Mouse (Mus musculus) forebrain, embryonic 14.5 days (tissue): Measurements from ENCODE around the gene Dscaml1. TPM values are rescaled to one million over a fixed set of nuclear protein-coding genes. Genes with fewer than 3 reads are reported as not detected.
A peak's percentile ranks its signal among the peaks of the same experiment; 100 is the strongest.

ENCODE experiments used
- ATAC-seq: fragments of 200-750 bp; cut with Nextera tagmentation; 2 replicates; pipeline ENCODE4 v1.8.0; 2017; ENCODE audit warnings: mild to moderate bottlenecking, moderate library complexity
- DNase-seq: peaks from one replicate; pipeline ENCODE4 v3.0.0-alpha.2; 2015; ENCODE audit warnings: low spot score
- H3K27ac ChIP-seq: fragments of 300-500 bp; sonication (generic); 2 replicates; pipeline ENCODE4 v1.5.1; 2014; ENCODE audit warnings: low read depth, mild to moderate bottlenecking, control low read depth, low read length, moderate library complexity
- H3K27me3 ChIP-seq: fragments of 300-500 bp; sonication (generic); replicated peaks from 2 replicates; pipeline ENCODE4 v1.6.1; 2014; ENCODE audit warnings: low read length, control low read depth, mixed read lengths; ENCODE audit not compliant: control insufficient read depth, insufficient read depth
- H3K36me3 ChIP-seq: fragments of 300-500 bp; sonication (generic); 2 replicates; pipeline ENCODE4 v1.6.1; 2014; ENCODE audit warnings: low read length, control low read depth; ENCODE audit not compliant: control insufficient read depth, insufficient read depth
- H3K4me1 ChIP-seq: fragments of 300-500 bp; sonication (generic); 2 replicates; pipeline ENCODE4 v1.6.1; 2014; ENCODE audit warnings: antibody characterized with exemption, low read length, control low read depth; ENCODE audit not compliant: control insufficient read depth, insufficient read depth
- H3K4me2 ChIP-seq: fragments of 300-500 bp; sonication (generic); 2 replicates; pipeline ENCODE4 v1.6.1; 2014; ENCODE audit warnings: mild to moderate bottlenecking, control low read depth, low read length
- H3K4me3 ChIP-seq: fragments of 300-500 bp; sonication (generic); 2 replicates; pipeline ENCODE4 v1.5.1; 2014; ENCODE audit warnings: low read depth, low read length, control low read depth
- H3K9ac ChIP-seq: fragments of 300-500 bp; sonication (generic); 2 replicates; pipeline ENCODE4 v1.6.1; 2014; ENCODE audit warnings: mild to moderate bottlenecking, low read length, control low read depth, moderate library complexity
- H3K9me3 ChIP-seq: fragments of 300-500 bp; sonication (generic); replicated peaks from 2 replicates; pipeline ENCODE4 v1.6.1; 2016; ENCODE audit warnings: low read length, control low read depth, mixed read lengths; ENCODE audit not compliant: control insufficient read depth
- WGBS: fragments of 180-500 bp; shearing (Covaris S2); extraction: QIAGEN DNeasy Blood & Tissue Kit; methylation state at CpG from one replicate; pipeline ENCODE4 v1.1.7; 2014; 5-methylcytosine and 5-hydroxymethylcytosine counted together
- polyA plus RNA-seq: library from polyadenylated mRNA; unstranded; fragments of >200 nt; fragmentation: Nextera tagmentation; extraction: Ambion mirVana; gene quantifications from 2 replicates; pipeline ENCODE4 v1.2.1, GENCODE M21; 2014

Gene Dscaml1
- polyA plus RNA-seq, 1 experiment from 2014 or later, result 11.3 TPM

DNA sequence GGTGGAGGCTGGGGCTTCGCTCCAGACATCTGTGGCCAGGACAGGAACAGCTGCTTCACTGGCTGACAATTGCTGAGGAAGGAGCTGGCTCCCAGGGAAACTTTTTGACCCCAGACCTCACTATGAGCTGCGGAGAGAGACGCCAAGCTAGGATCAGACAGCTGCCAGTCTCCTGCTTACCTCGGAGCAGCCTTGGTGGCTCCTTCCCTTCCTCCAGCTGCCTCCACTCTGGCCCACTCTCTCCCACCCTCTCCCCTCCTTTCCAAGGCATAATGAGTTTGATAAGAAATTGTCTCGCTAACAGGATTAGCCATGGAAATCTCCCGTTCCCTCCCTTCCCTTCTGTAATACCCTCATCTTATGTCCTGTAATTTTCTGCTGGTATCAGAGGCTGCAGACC lies 219.1 kb downstream of the Dscaml1 start:
- 0 out of 2 replicates have a peak overlapping the region, but pooled peaks have one; percentile 39 for H3K27ac ChIP-seq
- 23% methylated on average over 6 of the region's 6 CpGs for WGBS
- H3K4me2 ChIP-seq, result no peak overlapping the region
- no peaks in the 10 kb centered on the region; the same call in 1 of the 2 replicates for H3K9me3 ChIP-seq
- H3K36me3 ChIP-seq, result no peaks in the 10 kb centered on the region
- H3K4me3 ChIP-seq, result no peak overlapping the region
- ATAC-seq (no peak), DNase-seq (no peak)
- peaks cover 10% of the 10 kb centered on the region for H3K4me1 ChIP-seq
- H3K27me3 ChIP-seq, result no peaks in the 10 kb centered on the region
- no peak overlapping the region for H3K9ac ChIP-seq

DNA sequence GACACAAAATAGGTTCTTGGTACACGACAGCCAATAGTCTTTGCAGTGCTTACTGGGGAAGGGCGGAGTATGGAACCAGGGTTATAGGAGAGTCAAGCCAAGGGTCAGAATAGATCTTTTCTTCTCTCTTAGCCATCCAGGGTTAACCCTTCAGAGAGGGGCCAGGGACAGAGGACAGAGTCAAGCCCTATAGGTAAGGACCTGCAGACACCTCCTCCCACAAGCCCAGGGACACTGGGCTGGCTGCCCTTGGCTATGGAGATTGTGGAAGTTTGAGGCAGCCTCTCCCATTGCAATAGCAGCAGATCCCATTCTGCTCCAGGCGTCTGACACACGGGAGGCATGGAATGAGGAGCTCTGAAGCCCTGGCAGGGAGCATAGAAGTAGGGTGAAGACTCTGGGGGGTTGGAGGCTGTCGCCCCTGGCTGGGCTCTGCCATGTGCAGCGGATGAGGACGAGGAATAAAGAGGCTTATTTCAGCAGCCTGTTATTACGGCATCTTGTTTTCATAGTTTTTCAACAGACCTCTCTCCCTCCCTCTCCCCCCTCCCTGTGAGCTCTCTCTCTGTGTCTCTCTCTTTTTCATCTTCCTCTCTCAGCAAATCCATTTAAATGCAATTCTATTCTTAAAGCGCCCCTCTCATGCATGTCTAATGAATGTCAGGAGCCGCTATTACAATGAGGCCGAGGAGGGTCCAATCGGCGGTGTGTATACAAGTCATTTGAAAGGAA lies 224.8 kb downstream of the Dscaml1 start:
- H3K4me1 ChIP-seq, result peaks cover 29% of the 10 kb centered on the region

DNA sequence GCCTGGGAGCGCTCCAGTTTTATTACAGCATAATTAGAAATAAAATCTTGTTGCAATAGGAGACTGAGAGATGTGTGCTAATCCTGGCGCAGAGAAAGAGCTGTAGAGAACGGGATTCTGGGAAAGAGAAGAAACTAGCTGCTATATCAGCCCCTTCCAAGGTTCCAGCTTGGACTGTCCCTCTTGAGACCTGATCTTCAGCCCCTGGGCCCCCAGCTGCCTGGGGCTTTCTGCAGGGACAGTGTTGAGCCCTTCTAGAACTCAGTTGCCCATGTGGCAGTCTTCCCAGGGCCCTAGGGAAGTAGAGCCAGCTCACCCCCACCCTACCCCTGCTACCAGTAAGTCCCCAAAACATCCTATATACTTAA lies 225.4 kb downstream of the Dscaml1 start:
- DNase-seq (no peak), ATAC-seq (no peak; the same call in 1 of the 2 replicates)
- H3K4me3 ChIP-seq, result no peak overlapping the region
- peaks cover 34% of the 10 kb centered on the region for H3K4me1 ChIP-seq
- no peak overlapping the region; the same call in 1 of the 2 replicates for H3K9ac ChIP-seq
- no peaks in the 10 kb centered on the region for H3K27me3 ChIP-seq
- H3K27ac ChIP-seq, result peak overlapping the region; percentile 91
- 0% methylated on average over 3 of the region's 3 CpGs for WGBS
- no peaks in the 10 kb centered on the region; the same call in 1 of the 2 replicates for H3K9me3 ChIP-seq
- peak overlapping the region; percentile 23; the same call in 1 of the 2 replicates for H3K4me2 ChIP-seq
- H3K36me3 ChIP-seq, result no peaks in the 10 kb centered on the region

More for the DNA sequence above, 224.8 kb downstream of the Dscaml1 start:
- Histone ChIP-seq H3K27ac (peak overlapping the region; percentile 91), H3K9me3 (no peaks in the 10 kb centered on the region; the same call in 1 of the 2 replicates), H3K4me3 (no peak overlapping the region), H3K27me3 (no peaks in the 10 kb centered on the region), H3K36me3 (no peaks in the 10 kb centered on the region), H3K4me2 (peak overlapping the region; percentile 23), H3K9ac (peak overlapping the region; percentile 1; the same call in 1 of the 2 replicates)
- DNase-seq (peak; percentile 92), ATAC-seq (peak; percentile 91)
- 12% methylated on average over 13 of the region's 13 CpGs for WGBS

DNA sequence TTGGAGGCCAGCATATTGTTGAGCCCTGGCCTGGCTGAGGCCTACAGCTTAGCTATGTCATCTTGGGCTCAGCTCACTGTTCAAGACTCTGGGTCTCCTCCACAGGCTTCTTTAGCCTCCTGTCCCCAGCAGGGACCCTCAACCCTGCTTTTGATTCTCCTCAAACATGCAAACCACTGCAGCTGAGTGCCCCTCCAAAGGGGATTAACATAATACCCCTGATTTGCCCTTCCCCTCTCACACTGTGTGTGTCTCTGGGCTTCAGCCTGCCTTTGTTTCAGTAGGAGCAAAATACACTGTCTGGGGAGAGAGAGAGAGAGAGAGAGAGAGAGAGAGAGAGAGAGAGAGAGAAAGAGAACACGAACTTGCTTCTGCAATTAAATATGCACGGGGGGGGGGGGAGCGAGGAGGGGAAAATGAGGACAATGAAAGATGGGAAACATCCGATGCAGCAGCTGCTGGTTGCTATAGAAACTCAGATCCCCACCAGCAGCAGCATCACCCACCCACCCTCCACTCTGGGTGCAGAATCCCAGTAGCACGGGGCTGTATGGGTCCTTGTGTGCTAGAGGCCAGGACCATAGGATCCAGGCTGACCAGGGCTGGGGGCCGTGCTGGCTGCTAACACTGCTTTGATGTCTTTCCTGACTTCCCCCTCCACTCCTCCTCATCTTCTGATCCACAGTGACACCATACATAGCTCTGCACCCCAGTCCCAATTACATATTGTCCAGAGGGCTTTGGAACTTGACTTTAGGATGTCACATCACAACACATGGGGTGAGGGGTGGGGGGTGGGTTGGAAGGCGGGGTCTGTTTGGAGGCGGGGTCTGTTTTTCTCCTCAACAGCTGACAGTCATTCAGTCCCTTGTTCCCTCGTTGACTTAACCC lies 231.0 kb downstream of the Dscaml1 start:
- DNase-seq (peak; percentile 83), ATAC-seq (peak; percentile 88)
- Histone ChIP-seq H3K4me1 (peaks cover 34% of the 10 kb centered on the region), H3K4me3 (no peak overlapping the region), H3K27ac (peak overlapping the region; percentile 98), H3K9me3 (no peaks in the 10 kb centered on the region), H3K4me2 (peak overlapping the region; percentile 19; the same call in 1 of the 2 replicates), H3K27me3 (no peaks in the 10 kb centered on the region), H3K9ac (peak overlapping the region; percentile 54), H3K36me3 (no peaks in the 10 kb centered on the region)
- 3% methylated on average over 8 of the region's 9 CpGs for WGBS

DNA sequence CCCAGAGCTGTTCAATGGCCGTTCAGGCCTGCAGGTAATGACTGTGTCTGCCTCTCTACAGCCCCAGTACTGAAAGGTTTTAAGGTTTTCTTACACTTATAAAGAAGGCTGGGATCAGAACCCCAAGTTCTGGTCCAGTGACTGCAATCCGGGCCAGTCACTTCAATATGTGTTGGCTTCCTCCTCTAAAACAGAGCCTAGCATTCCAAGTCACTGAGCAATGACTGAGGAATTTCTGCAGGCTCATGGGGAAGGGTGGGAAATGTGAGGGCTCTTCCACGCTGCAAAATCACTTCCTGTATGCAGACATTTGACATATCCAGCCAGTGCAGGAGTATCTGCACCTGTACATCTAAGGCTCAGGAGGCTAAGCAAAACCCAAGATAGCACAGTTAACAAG lies 233.8 kb downstream of the Dscaml1 start:
- no peak for DNase-seq
- Histone ChIP-seq H3K27me3 (no peaks in the 10 kb centered on the region), H3K4me3 (no peak overlapping the region), H3K9ac (no peak overlapping the region), H3K27ac (no peak overlapping the region), H3K36me3 (no peaks in the 10 kb centered on the region), H3K4me2 (no peak overlapping the region), H3K9me3 (no peaks in the 10 kb centered on the region), H3K4me1 (peaks cover 57% of the 10 kb centered on the region)
- ATAC-seq, result no peak
- WGBS, result 78% methylated on average over 3 of the region's 3 CpGs

DNA sequence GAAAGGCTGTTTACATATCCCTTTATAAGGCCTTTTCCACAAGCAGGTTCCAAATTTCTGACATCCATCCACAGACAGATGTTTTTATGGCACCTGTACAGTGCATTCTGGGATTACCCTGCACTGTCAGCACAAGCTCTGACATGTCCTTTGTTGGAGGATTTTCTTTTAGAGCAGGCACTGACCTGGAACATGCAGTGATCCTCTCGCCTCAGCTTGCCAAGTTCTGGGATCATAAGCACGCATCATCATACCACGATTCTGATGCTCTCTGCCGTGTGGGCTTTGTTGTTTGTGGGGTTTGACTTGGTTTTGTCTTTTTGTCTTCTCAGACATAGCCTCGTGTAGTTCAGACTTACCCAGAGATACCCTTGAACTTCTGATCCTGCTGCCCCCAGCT lies 236.0 kb downstream of the Dscaml1 start:
- 43% methylated on average over 5 of the region's 5 CpGs for whole genome bisulfite sequencing
- no peak for ATAC-seq
- Histone ChIP-seq H3K9ac (no peak overlapping the region; the same call in 1 of the 2 replicates), H3K4me1 (peaks cover 50% of the 10 kb centered on the region), H3K27ac (peak overlapping the region; percentile 98), H3K4me3 (no peak overlapping the region), H3K36me3 (no peaks in the 10 kb centered on the region), H3K4me2 (no peak overlapping the region), H3K9me3 (no peaks in the 10 kb centered on the region), H3K27me3 (no peaks in the 10 kb centered on the region)
- DNase-seq, result no peak

DNA sequence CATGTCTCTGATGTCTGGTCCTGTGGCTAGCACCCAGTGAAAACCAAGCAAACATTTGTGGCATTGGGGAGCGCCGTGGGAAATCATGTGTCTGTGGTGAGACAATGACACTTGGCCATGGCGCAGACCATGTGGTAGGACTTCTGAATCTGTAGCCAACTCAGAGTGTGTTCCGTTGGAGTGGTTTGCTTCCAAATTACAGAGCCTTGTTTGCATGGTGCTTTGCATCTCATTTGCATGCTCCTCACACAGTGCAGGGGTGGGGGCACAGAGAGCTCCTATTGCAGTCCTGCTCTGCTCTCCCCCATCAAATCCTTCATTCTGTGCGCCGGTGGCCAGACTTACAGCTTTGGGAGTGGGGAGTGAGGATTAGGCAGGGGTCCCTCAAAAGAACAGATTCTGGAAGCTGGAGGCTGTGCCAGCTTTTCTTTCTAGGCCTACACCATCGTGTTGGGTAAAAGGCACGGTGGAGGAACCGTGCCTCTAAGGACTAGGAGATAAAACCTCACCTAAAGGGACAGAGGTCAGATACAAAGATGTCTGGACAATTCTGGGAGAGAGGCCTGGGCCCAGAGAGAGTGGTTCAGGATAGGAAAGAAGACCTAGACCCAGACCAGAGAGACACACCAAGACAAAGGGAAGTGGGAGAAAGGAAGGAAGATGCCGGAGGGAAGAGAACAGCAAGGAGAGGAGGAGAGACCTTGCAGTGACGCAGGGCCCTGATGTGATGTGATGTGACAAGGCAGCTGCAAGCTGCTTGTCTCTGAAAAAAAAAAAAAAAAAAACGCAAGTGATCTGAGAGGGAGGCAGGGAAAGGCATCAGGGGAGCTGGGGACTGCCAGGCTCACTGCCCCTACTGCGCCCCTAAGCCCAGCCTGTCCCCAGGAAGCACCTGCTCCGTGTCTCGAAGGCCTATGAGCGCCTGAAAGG lies 237.2 kb downstream of the Dscaml1 start:
- Histone ChIP-seq H3K4me2 (peak overlapping the region; percentile 21; the same call in 1 of the 2 replicates), H3K4me1 (peaks cover 39% of the 10 kb centered on the region), H3K27me3 (no peaks in the 10 kb centered on the region)

DNA sequence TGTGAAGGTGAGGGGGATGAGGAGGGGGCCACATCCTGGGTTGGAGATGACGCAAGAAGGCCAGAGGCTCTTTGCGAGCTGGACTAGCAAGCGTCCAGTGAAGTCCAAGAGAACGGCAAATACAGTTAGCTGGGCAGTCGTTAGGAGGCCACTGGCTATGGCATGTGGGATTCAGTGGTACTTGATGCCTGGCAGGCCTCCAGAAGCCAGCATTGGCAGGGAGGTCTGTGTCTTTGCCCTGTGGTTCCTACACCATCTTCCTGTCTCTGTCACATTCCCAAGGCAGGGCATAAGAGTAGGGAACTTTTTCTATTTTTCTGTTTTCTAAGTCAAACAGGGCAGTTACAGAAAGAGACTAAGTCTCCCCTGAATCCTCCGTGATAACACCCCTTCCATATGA lies 237.9 kb downstream of the Dscaml1 start:
- no peak overlapping the region; the same call in 1 of the 2 replicates for H3K4me2 ChIP-seq

More for the DNA sequence above, 237.2 kb downstream of the Dscaml1 start:
- Histone ChIP-seq H3K9me3 (no peaks in the 10 kb centered on the region), H3K4me3 (no peak overlapping the region), H3K27ac (peak overlapping the region; percentile 98), H3K9ac (peak overlapping the region; percentile 42), H3K36me3 (no peaks in the 10 kb centered on the region)
- ATAC-seq (peak; percentile 89), DNase-seq (peak; percentile 96)
- WGBS, result 14% methylated on average over 16 of the region's 16 CpGs

More for the DNA sequence above, 237.9 kb downstream of the Dscaml1 start:
- 48% methylated on average over 6 of the region's 6 CpGs for WGBS
- Histone ChIP-seq H3K36me3 (no peaks in the 10 kb centered on the region), H3K4me1 (peaks cover 39% of the 10 kb centered on the region), H3K9ac (peak overlapping the region; percentile 42), H3K9me3 (no peaks in the 10 kb centered on the region), H3K27ac (peak overlapping the region; percentile 98), H3K27me3 (no peaks in the 10 kb centered on the region), H3K4me3 (no peak overlapping the region)
- DNase-seq (peak; percentile 49), ATAC-seq (no peak)
